Mouse (Mus musculus) heart, postnatal 10 days (tissue): ENCODE data around the gene Ubp1. TPM values are rescaled to one million over a fixed set of nuclear protein-coding genes. Genes with fewer than 3 reads are reported as not detected.

Source experiments
- DNase-seq, 2 experiments: peaks; one replicate each; pipeline ENCODE4 v3.0.0; 2021
- intact Hi-C: fragments of 180-260 bp; cut with DNase I; formaldehyde crosslinking; loops from one replicate; pipeline ENCODE4 v1.15.1; 2025
- total RNA-seq, 2 experiments: library from RNA; stranded (reverse); gene quantifications; 2 replicates each; pipeline ENCODE4 v1.2.3; 2021

Gene Ubp1
- total RNA-seq, 2 experiments from 2014 or later, result 32.7 TPM

- no peak for DNase-seq
- intact Hi-C loops, result no loop called here
Observed at GRCm38 (mm10) chr9:113966838-113967237, 36.1 kb downstream of the Ubp1 start.

- DNase-seq, result no peak
- intact Hi-C loops, result no loop called here
Observed at GRCm38 (mm10) chr9:113968967-113969366, 38.2 kb downstream of the Ubp1 start.

- intact Hi-C loops, result no loop called here
- DNase-seq, result no peak
Observed at GRCm38 (mm10) chr9:113969399-113969798, 38.7 kb downstream of the Ubp1 start.

GRCm38 (mm10) chr9:113970041-113970440 lies 39.3 kb downstream of the Ubp1 start:
- DNase-seq, result no peak
- intact Hi-C loops, result no loop called here

GRCm38 (mm10) chr9:113971615-113972014 lies 40.9 kb downstream of the Ubp1 start:
- intact Hi-C loops, result no loop called here
- no peak for DNase-seq

- intact Hi-C loops, result no loop called here
- no peak for DNase-seq
Observed at GRCm38 (mm10) chr9:113973857-113974256, 43.1 kb downstream of the Ubp1 start.

GRCm38 (mm10) chr9:113974945-113975344 lies 44.2 kb downstream of the Ubp1 start:
- DNase-seq, result no peak
- intact Hi-C loops, result no loop called here

- intact Hi-C loops, result no loop called here
- no peak for DNase-seq
Observed at GRCm38 (mm10) chr9:113975442-113975841, 44.7 kb downstream of the Ubp1 start.

- DNase-seq, result no peak
- intact Hi-C loops, result no loop called here
Observed at GRCm38 (mm10) chr9:113976264-113976663, 45.5 kb downstream of the Ubp1 start.

GRCm38 (mm10) chr9:113977225-113977840 lies 46.6 kb downstream of the Ubp1 start:
- no peak for DNase-seq
- intact Hi-C loops, result no loop called here

GRCm38 (mm10) chr9:113978656-113979055 lies 47.9 kb downstream of the Ubp1 start:
- intact Hi-C loops, result no loop called here
- no peak for DNase-seq

GRCm38 (mm10) chr9:113979356-113979755 lies 48.6 kb downstream of the Ubp1 start:
- DNase-seq, result peak; percentile 20 to 25
- intact Hi-C loops, result no loop called here

GRCm38 (mm10) chr9:113981099-113981880 lies 50.6 kb downstream of the Ubp1 start:
- intact Hi-C loops, result loop anchor here (5.0 to 10.0 kb wide), 2 partner anchors 239 to 404 kb away; partner anchors contain the start of gene Clasp2
- DNase-seq, result peak; percentile 64 to 69

GRCm38 (mm10) chr9:113982451-113982850 lies 51.7 kb downstream of the Ubp1 start:
- intact Hi-C loops, result loop anchor here (5.0 to 10.0 kb wide), 2 partner anchors 240 to 402 kb away; partner anchors contain the start of gene Clasp2
- no peak for DNase-seq

GRCm38 (mm10) chr9:113982883-113983670 lies 52.3 kb downstream of the Ubp1 start:
- no peak for DNase-seq
- intact Hi-C loops, result loop anchor here (5.0 to 10.0 kb wide), 2 partner anchors 241 to 402 kb away; partner anchors contain the start of gene Clasp2

- DNase-seq, result no peak
- intact Hi-C loops, result loop anchor here (5.0 to 10.0 kb wide), 2 partner anchors 243 to 400 kb away; partner anchors contain the start of gene Clasp2
Observed at GRCm38 (mm10) chr9:113984946-113985620, 54.3 kb downstream of the Ubp1 start.

- intact Hi-C loops, result loop anchor here (1.0 to 5.0 kb wide), 2 partner anchors 52 to 126 kb away; no protein-coding TSS in a partner anchor
- peak; percentile 88 to 91 for DNase-seq
Observed at GRCm38 (mm10) chr9:113990547-113991248, 60.0 kb downstream of the Ubp1 start.

GRCm38 (mm10) chr9:113992810-113993209 lies 62.1 kb downstream of the Ubp1 start:
- DNase-seq, result no peak
- intact Hi-C loops, result loop anchor here (5.0 kb wide), 1 partner anchor 49 kb away; no protein-coding TSS in a partner anchor

- no peak for DNase-seq
- intact Hi-C loops, result no loop called here
Observed at GRCm38 (mm10) chr9:113998311-113998710, 67.6 kb downstream of the Ubp1 start.

- intact Hi-C loops, result no loop called here
Observed at GRCm38 (mm10) chr9:114006801-114007200, 76.1 kb downstream of the Ubp1 start.

More at GRCm38 (mm10) chr9:114006801-114007200, 76.1 kb downstream of the Ubp1 start:
- DNase-seq, result no peak
